Mouse (Mus musculus) limb, embryonic 14.5 days (tissue): Measurements from ENCODE around the gene Syne4. TPM values are rescaled to one million over a fixed set of nuclear protein-coding genes. Genes with fewer than 3 reads are reported as not detected.

ENCODE experiments used
- ATAC-seq: fragments of 200-750 bp; cut with Nextera tagmentation; 2 replicates; pipeline ENCODE4 v1.8.0; 2017; ENCODE audit warnings: low read depth, moderate number of reproducible peaks, moderate TSS enrichment; ENCODE audit not compliant: low FRiP score
- DNase-seq: peaks from one replicate; pipeline ENCODE4 v3.0.0-alpha.2; 2015; ENCODE audit warnings: low spot score
- H3K27ac ChIP-seq: fragments of 300-500 bp; sonication (generic); replicated peaks from 2 replicates; pipeline ENCODE4 v1.5.1; 2014; ENCODE audit warnings: low read depth, mild to moderate bottlenecking, low read length, moderate library complexity, mixed read lengths
- H3K27me3 ChIP-seq: fragments of 300-500 bp; sonication (generic); 2 replicates; pipeline ENCODE4 v1.6.1; 2014; ENCODE audit warnings: low read length, mixed read lengths; ENCODE audit not compliant: control insufficient read depth, insufficient read depth
- H3K36me3 ChIP-seq: fragments of 300-500 bp; sonication (generic); 2 replicates; pipeline ENCODE4 v1.6.1; 2014; ENCODE audit warnings: mild to moderate bottlenecking, low read length, moderate library complexity, mixed read lengths; ENCODE audit not compliant: control insufficient read depth, insufficient read depth
- H3K4me1 ChIP-seq: fragments of 300-500 bp; sonication (generic); 2 replicates; pipeline ENCODE4 v1.6.1; 2014; ENCODE audit warnings: antibody characterized with exemption, low read length, mixed read lengths; ENCODE audit not compliant: control insufficient read depth, insufficient read depth
- H3K4me2 ChIP-seq: fragments of 300-500 bp; sonication (generic); replicated peaks from 2 replicates; pipeline ENCODE4 v1.6.1; 2014; ENCODE audit warnings: low read depth, mild to moderate bottlenecking, low read length, moderate library complexity; ENCODE audit not compliant: severe bottlenecking
- H3K4me3 ChIP-seq: fragments of 300-500 bp; sonication (generic); replicated peaks from 2 replicates; pipeline ENCODE4 v1.5.1; 2014; ENCODE audit warnings: low read length
- H3K9ac ChIP-seq: fragments of 300-500 bp; sonication (generic); 2 replicates; pipeline ENCODE4 v1.6.1; 2014; ENCODE audit warnings: mild to moderate bottlenecking, low read depth, low read length, moderate library complexity; ENCODE audit not compliant: severe bottlenecking
- H3K9me3 ChIP-seq: fragments of 300-500 bp; sonication (generic); 2 replicates; pipeline ENCODE4 v1.6.1; 2016; ENCODE audit warnings: low read length; ENCODE audit not compliant: control insufficient read depth
- POLR2A ChIP-seq: fragments of 200-500 bp; IDR thresholded peaks from 2 replicates; pipeline ENCODE4 v1.8.0; 2012; ENCODE audit warnings: inconsistent platforms, mild to moderate bottlenecking, moderate library complexity, borderline replicate concordance; ENCODE audit not compliant: insufficient read depth, insufficient read length; ENCODE audit errors: extremely low read depth
- WGBS: fragments of 180-500 bp; shearing (Covaris S2); extraction: QIAGEN DNeasy Blood & Tissue Kit; methylation state at CpG from one replicate; pipeline ENCODE4 v1.1.7; 2014; 5-methylcytosine and 5-hydroxymethylcytosine counted together
- polyA plus RNA-seq, 2 experiments: library from polyadenylated mRNA; depleted of rRNA in 1 of 2; stranded (reverse) in 1 of 2; unstranded in 1 of 2; fragments of >200 nt; fragmentation: Nextera tagmentation in 1 of 2; extraction: Ambion mirVana in 1 of 2; gene quantifications; 2 replicates each; pipeline versions ENCODE4 v1.2.1 to v1.2.3; 2012 to 2014

Gene Syne4
- polyA plus RNA-seq, 2 experiments = 40.3 to 141 TPM

DNA sequence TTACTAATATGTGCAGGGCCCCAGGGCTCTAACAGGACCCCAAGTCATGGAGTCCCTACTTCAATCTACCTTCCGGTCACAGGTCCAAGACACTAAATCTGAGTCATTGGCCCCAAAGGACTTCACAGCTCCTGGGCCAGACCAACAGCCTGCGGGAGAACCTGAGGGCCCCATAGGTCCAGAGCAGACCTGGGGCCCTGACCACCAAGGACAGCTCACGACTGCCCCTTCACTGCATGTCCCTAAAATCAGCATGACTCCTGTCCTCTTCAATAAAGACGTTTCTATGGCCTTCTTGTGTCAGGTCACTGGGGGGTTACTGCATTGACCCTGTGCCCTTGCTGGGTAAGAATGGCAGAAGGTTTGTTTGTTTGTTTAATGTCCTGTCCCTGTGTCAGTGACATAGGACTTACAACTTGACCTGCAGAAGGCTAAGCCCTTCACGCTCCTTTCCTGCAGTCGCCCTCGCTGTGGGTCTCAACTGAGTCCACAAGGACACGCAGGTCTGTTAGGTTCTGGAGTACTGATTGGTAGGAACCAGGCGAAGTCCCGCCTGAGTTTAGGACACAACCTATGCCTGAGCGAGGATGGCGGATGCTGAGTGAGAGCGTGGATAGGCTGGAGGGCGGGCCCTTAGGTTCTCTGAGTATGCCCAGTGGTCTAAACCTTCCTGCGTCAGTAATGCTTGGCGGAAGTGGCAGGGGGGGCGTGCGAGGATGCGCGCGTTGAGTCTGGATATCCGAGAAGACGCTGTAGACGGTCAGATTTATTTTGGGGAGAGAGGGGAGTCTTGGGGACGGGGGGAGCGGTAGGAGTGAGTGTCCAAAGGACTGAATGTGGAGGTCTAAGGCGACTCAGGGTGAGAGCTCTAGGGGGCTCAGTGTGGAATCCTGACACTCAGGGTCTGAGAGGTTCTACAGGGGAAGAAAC is 6.3 kb upstream of the Syne4 start, which contains the start of gene Alkbh6:
Alkbh6 (plus strand) TSS at position 642 of the 930 bp plus-strand sequence.
- Histone ChIP-seq H3K9me3 (no peaks in the 10 kb centered on the region), H3K36me3 (peaks cover 45% of the 10 kb centered on the region), H3K27me3 (no peaks in the 10 kb centered on the region), H3K9ac (peak within 1 kb of the TSS; percentile 61), H3K27ac (no peak within 1 kb of the TSS), H3K4me1 (peaks cover 5% of the 10 kb centered on the region), H3K4me3 (peak within 1 kb of the TSS; percentile 61), H3K4me2 (peak within 1 kb of the TSS; percentile 80)
- peak; percentile 97 for DNase-seq
- no peak for TF ChIP-seq POLR2A
- WGBS = 3% methylated on average over 27 of the region's 27 CpGs
- ATAC-seq = peak; percentile 99

- Histone ChIP-seq H3K36me3 (peaks cover 38% of the 10 kb centered on the region), H3K27me3 (no peaks in the 10 kb centered on the region), H3K27ac (no peak overlapping the region), H3K4me1 (peaks cover 5% of the 10 kb centered on the region), H3K4me2 (peak overlapping the region; percentile 80), H3K9me3 (no peaks in the 10 kb centered on the region), H3K4me3 (peak overlapping the region; percentile 61), H3K9ac (peak overlapping the region; percentile 61)
- ATAC-seq = no peak
- WGBS = 63% methylated on average over 15 of the region's 15 CpGs
- DNase-seq = no peak
- no peak for TF ChIP-seq POLR2A
These were observed 5.0 kb upstream of the Syne4 start for GRCm38 (mm10) chr7:30309395-30310129.

- Histone ChIP-seq H3K36me3 (peaks cover 38% of the 10 kb centered on the region), H3K4me2 (no peak overlapping the region), H3K27me3 (no peaks in the 10 kb centered on the region), H3K27ac (no peak overlapping the region), H3K9me3 (no peaks in the 10 kb centered on the region), H3K4me3 (no peak overlapping the region), H3K9ac (no peak overlapping the region), H3K4me1 (peaks cover 7% of the 10 kb centered on the region)
- ATAC-seq = no peak
- TF ChIP-seq POLR2A = no peak
- no peak for DNase-seq
- 84% methylated on average over 12 of the region's 12 CpGs for WGBS
These were observed 4.5 kb upstream of the Syne4 start for GRCm38 (mm10) chr7:30310136-30310535.

DNA sequence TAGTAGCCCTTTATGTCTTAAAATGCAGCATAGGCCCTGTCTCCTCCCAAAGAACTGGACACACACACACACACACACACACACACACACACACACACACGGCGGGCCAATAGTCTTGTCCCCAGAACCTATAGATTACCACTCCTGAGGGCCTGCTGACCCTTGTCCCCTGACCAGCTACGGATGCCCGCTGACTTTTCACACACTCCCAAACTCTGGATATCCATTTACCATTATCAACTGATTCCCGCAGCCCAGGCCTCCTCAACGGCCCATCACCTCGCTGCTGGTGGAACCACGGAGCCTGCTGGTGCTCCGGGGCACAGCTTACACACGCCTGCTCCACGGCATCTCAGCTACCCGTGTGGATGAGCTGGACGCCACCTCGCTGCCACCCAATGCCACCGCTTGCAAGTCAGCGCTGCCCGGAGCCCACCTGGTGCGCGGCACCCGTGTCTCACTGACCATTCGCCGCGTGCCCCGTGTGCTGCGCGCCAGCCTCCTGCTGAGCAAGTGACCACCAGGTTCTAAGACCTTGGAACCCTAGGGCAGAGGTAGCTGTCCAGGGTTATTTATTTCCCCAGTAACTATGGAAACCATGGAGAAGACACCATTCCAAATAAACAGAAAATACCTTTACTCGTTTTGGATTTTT is 814 bp upstream of the Syne4 start:
- DNase-seq = no peak
- Histone ChIP-seq H3K36me3 (peaks cover 37% of the 10 kb centered on the region), H3K4me2 (peak overlapping the region; percentile 52), H3K9ac (no peak overlapping the region), H3K9me3 (no peaks in the 10 kb centered on the region), H3K27ac (no peak overlapping the region), H3K4me1 (peaks cover 13% of the 10 kb centered on the region), H3K27me3 (no peaks in the 10 kb centered on the region), H3K4me3 (no peak overlapping the region)
- WGBS = 47% methylated on average over 27 of the region's 27 CpGs
- no peak for ATAC-seq
- no peak for TF ChIP-seq POLR2A
